Mouse (Mus musculus) liver, embryonic 15.5 days (tissue): Measurements from ENCODE around the gene Cyp2c66. TPM values are rescaled to one million over a fixed set of nuclear protein-coding genes. Genes with fewer than 3 reads are reported as not detected.
"Not testable (repeated sequence)": the region's sequence is repeated elsewhere in the genome, so short reads cannot be mapped to it uniquely, and the experiment has no call there.

ENCODE experiments used
- ATAC-seq: fragments of 200-750 bp; cut with Nextera tagmentation; 2 replicates; pipeline ENCODE4 v1.8.0; 2017; ENCODE audit warnings: moderate number of reproducible peaks, mild to moderate bottlenecking, moderate library complexity; ENCODE audit not compliant: insufficient read depth
- H3K27ac ChIP-seq: fragments of 300-500 bp; sonication (generic); replicated peaks from 2 replicates; pipeline ENCODE4 v1.5.1; 2015; ENCODE audit warnings: mild to moderate bottlenecking, inconsistent platforms
- H3K27me3 ChIP-seq: fragments of 300-500 bp; sonication (generic); 2 replicates; pipeline ENCODE4 v1.6.1; 2015; ENCODE audit warnings: mild to moderate bottlenecking, inconsistent platforms
- H3K36me3 ChIP-seq: fragments of 300-500 bp; sonication (generic); replicated peaks from 2 replicates; pipeline ENCODE4 v1.6.1; 2015; ENCODE audit warnings: moderate library complexity, mild to moderate bottlenecking, inconsistent platforms
- H3K4me1 ChIP-seq: fragments of 300-500 bp; sonication (generic); replicated peaks from 2 replicates; pipeline ENCODE4 v1.6.1; 2015; ENCODE audit warnings: inconsistent platforms
- H3K4me2 ChIP-seq: fragments of 300-500 bp; sonication (generic); 2 replicates; pipeline ENCODE4 v1.6.1; 2015; ENCODE audit warnings: moderate library complexity, mild to moderate bottlenecking, inconsistent platforms
- H3K4me3 ChIP-seq: fragments of 300-500 bp; sonication (generic); replicated peaks from 2 replicates; pipeline ENCODE4 v1.5.1; 2015; ENCODE audit warnings: mild to moderate bottlenecking, inconsistent platforms
- H3K9ac ChIP-seq: fragments of 300-500 bp; sonication (generic); 2 replicates; pipeline ENCODE4 v1.6.1; 2015; ENCODE audit warnings: moderate library complexity, mild to moderate bottlenecking, inconsistent platforms
- H3K9me3 ChIP-seq: fragments of 300-500 bp; sonication (generic); replicated peaks from 2 replicates; pipeline ENCODE4 v1.6.1; 2016; ENCODE audit warnings: inconsistent platforms
- WGBS: fragments of 180-500 bp; shearing (Covaris S2); methylation state at CpG from one replicate; pipeline ENCODE4 v1.1.7; 2015; ENCODE audit warnings: mixed read lengths; ENCODE audit not compliant: insufficient replicate concordance; 5-methylcytosine and 5-hydroxymethylcytosine counted together
- polyA plus RNA-seq: library from polyadenylated mRNA; unstranded; fragments of >200 nt; fragmentation: Nextera tagmentation; extraction: Ambion mirVana; gene quantifications from 2 replicates; pipeline ENCODE4 v1.2.1, GENCODE M21; 2015

The Cyp2c66 gene
- polyA plus RNA-seq: not detected in 2 replicates

DNA sequence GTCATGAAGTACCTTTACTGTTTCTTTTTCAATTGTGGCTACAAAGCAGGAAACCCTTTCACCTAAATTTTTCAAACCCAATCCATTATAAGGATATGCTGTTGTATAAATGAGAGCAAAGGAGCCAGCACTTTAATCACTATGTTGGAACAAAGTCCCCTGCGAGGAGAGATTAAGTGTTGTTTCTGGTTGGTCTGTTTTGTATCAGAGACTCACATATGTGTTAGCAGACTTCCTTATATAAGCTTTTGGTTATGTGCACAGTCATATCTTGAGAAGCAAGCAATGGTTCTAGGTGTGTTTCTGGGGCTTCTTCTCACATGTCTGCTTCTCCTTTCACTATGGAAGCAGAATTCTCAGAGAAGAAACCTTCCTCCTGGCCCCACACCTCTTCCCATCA is at the start of gene Cyp2c66:
Cyp2c66 (plus strand) TSS at position 255 of the 400 bp plus-strand sequence.
- Histone ChIP-seq H3K27ac (no peak within 1 kb of the TSS), H3K4me1 (no peaks in the 10 kb centered on the region), H3K9me3 (no peaks in the 10 kb centered on the region), H3K4me3 (no peak within 1 kb of the TSS), H3K4me2 (no peak within 1 kb of the TSS), H3K36me3 (no peaks in the 10 kb centered on the region), H3K9ac (no peak within 1 kb of the TSS), H3K27me3 (no peaks in the 10 kb centered on the region)
- no peak for ATAC-seq
- WGBS: 56% methylated on average over 1 of the region's 1 CpGs

DNA sequence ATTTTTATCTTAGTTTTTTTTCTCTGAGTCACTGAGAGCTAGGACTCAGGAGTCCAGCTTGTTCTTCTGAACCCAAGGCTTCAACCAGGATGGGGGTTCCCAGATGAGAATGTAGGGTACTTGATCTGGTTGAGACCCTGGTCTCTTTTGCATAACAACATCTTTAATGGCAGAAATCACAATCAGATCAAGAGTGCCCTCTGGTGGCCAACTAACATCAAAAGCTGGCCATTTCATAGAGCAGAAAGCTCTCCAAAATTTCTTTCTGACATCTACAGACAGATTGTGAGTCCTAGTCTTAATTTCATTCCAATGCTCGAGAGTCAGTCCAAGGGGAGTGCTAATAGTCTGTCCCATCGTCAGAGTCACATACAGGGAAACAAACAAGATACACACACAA is 14.9 kb upstream of the Cyp2c66 start:
- ATAC-seq: not testable (repeated sequence)

DNA sequence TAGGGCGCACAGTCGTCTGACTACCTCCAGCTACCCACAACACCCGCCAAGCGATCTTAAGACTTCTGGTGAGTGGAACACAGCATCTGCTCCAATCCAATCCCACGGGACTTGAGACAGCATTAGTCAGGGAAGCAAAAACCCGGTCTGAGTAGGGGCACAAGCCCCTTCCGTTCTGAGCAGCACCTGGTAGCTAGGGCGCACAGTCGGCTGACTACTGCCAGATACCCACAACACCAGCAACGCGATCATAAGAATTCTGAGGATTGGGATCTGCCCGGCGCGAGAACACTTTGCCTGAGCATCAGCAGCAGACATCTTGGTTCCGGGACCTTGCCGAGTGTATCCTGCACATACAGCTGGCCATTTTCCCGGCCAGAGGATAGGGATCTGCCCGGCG is 43.1 kb downstream of the Cyp2c66 start:
- H3K36me3 ChIP-seq, H3K4me3 ChIP-seq, H3K9ac ChIP-seq, H3K4me2 ChIP-seq, ATAC-seq, H3K27ac ChIP-seq, H3K27me3 ChIP-seq, H3K9me3 ChIP-seq, H3K4me1 ChIP-seq: not testable (repeated sequence)
- 73% methylated on average over 19 of the region's 19 CpGs for WGBS

More for the DNA sequence above, 14.9 kb upstream of the Cyp2c66 start:
- not testable (repeated sequence) for H3K4me1 ChIP-seq, H3K4me2 ChIP-seq, H3K4me3 ChIP-seq, H3K27me3 ChIP-seq, H3K9ac ChIP-seq, H3K9me3 ChIP-seq, H3K36me3 ChIP-seq, H3K27ac ChIP-seq
- WGBS: 50% methylated on average over 2 of the region's 2 CpGs

Other genes starting within 250 kb of the Cyp2c66 start
- gene Hells, start 183.0 kb upstream of the Cyp2c66 start, polyA plus RNA-seq: 16.1 and 18.2 TPM in 2 replicates
- not detected in 2 replicates for gene Cyp2c55, start 106.9 kb upstream of the Cyp2c66 start, polyA plus RNA-seq
- not detected in 2 replicates for gene Cyp2c65, start 52.9 kb upstream of the Cyp2c66 start, polyA plus RNA-seq
- not detected in 2 replicates for gene Cyp2c29, start 155.5 kb downstream of the Cyp2c66 start, polyA plus RNA-seq